Mouse (Mus musculus) cerebral cortex, adult 2 months (tissue): ENCODE results near the gene Zfp710.

Source experiments
- WGBS: fragments of 180-500 bp; shearing (Covaris S2); methylation state at CpG from one replicate; pipeline ENCODE4 v1.1.7; 2018; 5-methylcytosine and 5-hydroxymethylcytosine counted together

Zfp710 gene

DNA sequence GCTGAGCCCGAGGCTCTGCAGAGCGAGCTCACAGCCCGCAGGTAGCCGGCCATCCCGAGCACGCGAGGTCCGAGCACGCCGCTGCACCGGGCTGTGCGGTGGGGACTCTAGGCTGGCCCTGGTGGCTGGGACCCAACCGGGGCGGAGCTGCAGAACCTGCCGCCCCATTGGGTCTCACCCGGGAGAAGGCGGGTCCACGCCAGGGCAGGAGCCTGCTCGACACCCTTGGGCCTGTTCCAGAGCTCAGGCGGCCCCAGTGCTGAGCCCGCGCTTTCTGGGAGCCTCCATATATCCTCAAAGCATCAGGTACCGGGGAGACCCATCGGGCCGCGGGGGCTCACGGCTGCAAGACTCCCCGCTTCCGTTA is 90.6 kb downstream of the Zfp710 start, which contains the start of gene Idh2:
Gene Idh2 (minus strand): TSS at position 169 of the 367 bp plus-strand sequence.
- 1% methylated on average over 29 of the region's 29 CpGs for WGBS

DNA sequence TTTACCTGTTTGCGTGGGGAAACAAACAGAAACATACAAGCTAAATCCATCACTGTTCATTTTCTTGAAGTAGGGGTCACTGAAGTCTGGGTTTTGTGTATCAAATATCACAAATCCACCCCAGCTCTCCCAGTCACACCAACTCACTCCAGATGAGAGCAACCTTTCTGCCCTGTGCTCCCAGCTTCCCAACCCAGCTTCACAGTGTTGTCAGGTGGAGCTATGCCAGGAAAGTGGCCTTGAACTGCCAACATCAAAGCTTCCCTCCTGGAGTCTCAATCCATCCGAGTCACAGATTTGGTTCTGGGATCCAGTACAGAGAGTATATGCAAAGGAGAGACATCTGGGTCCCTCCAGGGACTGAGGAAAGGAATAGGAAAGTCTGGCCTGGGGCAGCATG is 91.5 kb downstream of the Zfp710 start:
- WGBS: 77% methylated on average over 2 of the region's 2 CpGs

DNA sequence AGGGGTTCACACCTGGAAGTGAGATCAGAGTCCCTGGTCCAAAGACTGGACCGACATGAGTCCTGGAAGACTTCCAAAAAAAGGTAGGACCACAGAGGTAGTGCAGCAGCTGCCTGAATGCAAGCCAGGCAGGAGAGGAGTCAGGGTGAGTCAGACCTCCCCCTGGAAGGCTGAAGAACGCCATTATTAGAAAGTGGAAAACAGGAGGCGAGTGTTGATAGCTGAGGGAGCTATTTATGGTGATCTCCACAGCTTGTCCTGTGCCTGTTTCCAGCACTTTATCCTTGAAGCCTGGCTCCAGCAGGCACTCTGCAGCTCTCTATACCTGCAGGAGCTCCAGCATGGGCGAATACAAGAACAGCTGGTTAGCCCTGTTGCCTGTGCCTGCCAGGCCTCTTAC is 94.6 kb downstream of the Zfp710 start:
- WGBS: 47% methylated on average over 4 of the region's 4 CpGs

DNA sequence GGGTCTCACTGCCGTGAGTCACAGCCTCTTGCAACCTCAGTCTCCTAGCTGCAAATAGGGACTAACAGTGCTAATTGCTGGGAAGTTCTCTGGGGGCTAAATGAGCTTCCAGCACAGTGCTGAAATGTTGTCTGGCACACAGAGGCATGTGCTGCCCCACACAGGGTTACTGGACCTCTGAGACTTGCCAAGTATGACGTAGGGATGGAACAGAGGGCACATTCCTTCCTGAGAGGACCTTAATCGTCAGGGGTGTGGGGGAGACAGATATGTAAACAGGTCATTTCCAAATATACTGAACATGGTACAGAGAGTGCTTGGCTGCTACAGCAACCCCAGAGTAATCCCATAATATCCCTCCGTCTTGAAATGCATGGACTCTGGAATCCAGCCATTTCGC is 96.5 kb downstream of the Zfp710 start:
- WGBS: 64% methylated on average over 5 of the region's 5 CpGs

DNA sequence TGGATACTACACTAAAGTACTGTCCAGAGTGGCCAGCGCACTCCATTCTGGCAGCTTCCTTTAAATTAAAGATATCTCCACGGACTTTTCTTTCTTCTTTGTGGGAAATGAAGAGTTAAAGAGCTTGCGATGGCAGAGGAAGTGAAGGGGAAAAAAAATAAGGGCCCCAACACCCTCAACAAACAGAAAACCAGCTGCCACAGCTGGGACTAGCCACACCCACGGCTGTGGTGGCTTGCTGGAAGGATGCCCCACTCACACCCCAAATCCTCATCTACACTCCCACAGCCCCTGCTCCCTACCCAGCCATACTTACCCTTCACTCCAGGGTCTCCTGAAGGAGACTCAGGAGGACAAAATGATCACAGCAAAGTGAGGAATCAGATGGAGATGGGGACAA is 98.5 kb downstream of the Zfp710 start:
- 57% methylated on average over 4 of the region's 4 CpGs for WGBS

DNA sequence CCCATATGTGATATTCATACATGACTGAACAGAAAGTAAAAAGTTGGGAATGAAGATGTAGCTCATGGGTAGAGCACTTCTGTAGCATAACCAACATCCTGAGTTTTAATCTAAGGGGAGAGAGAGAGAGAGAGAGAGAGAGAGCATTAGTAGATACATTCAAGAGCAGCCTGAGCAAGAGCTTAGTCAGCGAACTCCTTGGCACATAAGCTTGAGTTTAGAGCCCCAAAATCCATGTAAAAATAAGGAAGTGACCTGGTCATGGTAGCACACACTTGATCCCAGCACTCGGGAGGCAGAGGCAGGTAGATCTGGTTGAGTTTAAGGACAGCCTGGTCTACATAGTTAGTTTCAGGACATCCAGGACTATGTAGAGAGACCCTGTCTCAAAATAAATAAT is 99.1 kb downstream of the Zfp710 start:
- WGBS: 97% methylated on average over 2 of the region's 2 CpGs

DNA sequence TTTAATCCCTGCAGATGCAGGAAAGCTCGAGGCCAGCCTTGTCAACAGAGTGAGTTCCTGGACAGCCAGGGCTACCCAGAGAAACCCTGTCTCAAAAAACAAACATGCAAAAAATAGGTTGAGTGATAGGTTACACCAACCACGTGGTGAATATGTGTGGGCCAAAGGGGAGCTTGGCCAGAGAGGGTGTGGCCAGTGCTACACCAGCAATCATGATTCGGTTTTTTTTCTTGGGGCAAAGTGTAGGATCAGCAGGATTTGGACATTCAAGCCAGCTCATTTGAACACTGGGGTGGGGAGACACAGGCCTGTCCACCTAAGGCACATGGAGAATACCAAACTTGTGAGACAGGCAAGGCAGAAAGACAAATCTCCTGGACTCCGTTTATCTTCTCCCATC is 104.7 kb downstream of the Zfp710 start:
- WGBS: 68% methylated on average over 4 of the region's 4 CpGs

DNA sequence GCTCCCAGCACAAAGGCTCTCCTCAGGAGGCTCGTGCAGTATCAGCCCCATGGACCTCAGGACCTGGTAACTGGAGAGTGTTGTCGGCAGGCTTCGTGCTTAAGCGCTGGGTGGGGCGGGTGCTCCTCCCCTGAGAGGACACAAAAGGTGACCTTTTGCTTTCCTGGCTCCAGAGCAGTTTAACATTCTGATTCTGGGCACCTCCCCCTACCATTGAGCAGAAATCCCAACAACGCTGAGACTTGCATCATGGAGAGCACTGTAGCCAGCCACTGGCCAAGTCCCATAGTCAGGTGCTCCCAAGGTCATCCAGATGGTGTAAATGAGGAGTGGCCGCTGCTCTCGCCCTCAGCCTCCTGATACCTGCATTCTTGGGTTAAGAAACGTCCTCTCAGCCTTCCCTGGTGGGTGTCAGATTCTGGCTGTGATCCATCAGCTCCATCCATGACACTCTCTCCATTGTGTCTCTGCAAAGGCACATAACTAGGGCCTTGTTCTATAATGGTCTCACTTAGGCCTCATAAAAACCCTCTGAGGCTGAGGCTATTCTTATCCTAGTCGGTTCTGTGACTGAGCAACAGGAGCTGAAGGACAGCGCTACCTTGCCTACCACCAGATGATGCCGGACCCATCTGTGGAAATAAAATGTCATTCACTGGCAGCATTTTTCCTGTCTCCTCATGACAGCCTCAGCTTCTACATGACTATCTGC is 105.9 kb downstream of the Zfp710 start:
- WGBS: 63% methylated on average over 12 of the region's 12 CpGs

DNA sequence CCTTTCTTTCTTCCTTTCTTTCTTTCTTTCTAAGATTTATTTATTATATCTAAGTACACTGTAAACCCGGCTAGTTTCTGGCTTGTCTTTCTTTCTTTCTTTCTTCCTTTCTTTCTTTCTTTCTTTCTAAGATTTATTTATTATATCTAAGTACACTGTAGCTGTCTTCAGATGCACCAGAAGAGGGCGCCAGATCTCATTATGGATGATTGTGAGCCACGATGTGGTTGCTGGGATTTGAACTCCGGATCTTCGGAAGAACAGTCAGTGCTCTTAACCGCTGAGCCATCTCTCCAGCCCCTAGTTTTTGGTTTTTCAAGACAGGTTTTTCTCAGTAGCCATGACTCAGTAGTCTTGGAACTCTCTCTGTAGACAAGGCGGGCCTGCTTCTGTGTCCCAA is 106.7 kb downstream of the Zfp710 start:
- 73% methylated on average over 7 of the region's 7 CpGs for WGBS

DNA sequence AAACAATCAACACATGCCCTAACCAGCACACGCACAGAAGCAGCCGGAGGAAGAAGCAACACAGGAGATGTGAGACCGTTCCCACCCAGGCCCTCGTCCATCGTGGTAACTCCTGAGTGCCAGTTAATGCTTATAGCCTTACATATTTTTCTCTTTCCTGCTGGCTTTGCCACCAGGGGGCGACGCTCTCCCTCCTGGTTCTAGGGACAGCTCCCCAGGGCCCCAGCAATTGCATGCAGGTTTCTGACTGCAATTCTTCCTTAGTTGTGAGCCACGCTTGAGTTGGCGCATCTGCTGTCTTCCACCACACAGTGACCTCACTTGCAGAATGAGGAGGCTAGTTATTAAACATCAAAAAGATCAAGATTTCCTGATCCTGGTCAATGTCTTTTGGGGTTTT is 107.9 kb downstream of the Zfp710 start:
- WGBS: 64% methylated on average over 9 of the region's 9 CpGs

DNA sequence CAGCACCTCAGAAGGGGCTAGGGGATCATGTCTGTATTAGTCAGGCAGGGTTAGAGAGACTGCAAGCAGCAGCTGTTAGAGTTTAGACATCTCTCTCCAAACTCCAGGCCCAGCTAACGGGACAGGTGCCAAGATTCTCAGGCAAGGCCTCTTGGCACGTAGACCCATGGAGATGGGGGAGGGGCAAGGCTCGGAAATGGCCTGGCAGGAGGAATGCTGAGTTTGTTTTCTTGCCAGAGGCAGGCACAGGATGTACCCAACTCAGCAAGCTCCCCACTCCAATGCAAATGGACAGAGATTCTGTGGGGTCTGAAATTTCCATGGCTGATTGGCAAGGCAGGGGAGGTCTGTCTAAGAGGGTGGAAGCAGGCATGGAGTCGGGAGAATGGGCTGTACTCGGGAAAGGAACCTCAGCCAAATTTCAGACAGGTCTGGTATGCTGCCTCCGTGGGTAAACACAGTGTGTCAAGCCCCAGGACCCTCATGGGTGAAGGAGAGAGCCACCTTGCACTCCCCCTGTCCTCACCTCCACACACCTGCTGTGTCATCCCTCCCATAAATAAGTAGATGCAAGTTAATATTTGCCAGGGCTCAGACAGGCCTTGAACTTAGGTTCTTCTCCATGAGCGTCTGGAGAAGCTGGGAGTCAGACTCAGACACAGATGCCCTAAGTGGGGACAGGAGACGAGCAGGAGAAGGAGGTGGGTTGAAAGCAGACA is 110.0 kb downstream of the Zfp710 start:
- WGBS: 38% methylated on average over 8 of the region's 8 CpGs

DNA sequence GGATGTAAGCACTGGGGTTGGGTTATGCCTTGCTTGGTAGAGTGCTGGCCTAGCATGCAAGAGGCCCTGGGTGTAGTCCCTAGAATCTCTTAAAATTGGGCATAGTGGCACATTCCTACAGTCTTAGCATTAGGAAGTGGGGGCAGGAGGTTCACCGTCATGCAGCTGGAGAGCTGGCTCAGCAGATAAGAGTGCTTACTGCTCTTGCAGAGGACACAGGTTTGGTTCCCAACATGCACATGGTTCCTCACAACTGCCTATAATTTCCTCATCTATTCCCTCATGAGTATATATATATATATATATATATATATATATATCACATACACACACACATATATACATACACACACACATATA is 110.5 kb downstream of the Zfp710 start:
- 81% methylated on average over 1 of the region's 1 CpGs for WGBS

DNA sequence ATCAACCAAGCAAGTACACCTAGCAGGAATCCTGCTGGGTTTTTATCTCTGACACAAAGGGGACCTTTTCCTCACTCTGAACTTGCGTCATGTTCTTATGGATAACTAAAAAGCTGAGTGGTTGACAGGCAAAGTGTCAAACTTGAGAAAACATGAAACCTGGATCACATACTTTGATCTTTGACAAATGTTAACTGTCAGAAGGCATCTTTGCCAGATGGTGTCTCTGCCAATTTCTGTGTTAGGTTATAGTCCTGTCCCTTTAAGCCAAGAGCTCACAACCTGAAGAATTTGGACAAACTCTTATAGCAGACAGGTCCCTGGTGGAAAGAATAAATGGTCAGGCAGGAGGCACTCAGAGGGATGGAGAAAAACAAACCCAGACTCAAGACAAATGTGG is 113.8 kb downstream of the Zfp710 start:
- WGBS: 85% methylated on average over 1 of the region's 1 CpGs

DNA sequence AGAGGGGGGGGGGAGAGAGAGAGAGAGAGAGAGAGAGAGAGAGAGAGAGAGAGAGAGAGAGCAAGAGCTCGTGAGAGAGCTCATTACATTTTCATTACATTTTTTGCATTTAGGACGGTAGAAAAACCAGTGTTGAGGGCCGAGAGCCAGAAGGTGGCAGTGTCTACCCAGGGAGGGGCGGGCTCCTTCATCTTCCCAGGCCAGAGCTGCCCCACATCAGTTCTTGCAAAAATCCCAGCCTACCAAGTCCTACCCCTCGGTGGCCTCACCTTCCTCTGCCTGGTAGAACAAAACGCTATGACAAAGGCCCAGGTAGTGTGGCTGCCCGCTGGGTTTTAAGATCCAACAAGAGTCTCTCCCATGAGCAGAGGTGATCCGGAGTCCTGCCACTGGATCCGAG is 116.2 kb downstream of the Zfp710 start:
- 22% methylated on average over 9 of the region's 9 CpGs for WGBS
